Mouse (Mus musculus) neural tube, embryonic 10.5 days (tissue): ENCODE data around the gene Abca2.

Experiments used
- DNase-seq: peaks from one replicate; pipeline ENCODE4 v3.0.0-alpha.2; 2017; ENCODE audit warnings: low spot score; ENCODE audit errors: extremely low spot score

The Abca2 gene

DNA sequence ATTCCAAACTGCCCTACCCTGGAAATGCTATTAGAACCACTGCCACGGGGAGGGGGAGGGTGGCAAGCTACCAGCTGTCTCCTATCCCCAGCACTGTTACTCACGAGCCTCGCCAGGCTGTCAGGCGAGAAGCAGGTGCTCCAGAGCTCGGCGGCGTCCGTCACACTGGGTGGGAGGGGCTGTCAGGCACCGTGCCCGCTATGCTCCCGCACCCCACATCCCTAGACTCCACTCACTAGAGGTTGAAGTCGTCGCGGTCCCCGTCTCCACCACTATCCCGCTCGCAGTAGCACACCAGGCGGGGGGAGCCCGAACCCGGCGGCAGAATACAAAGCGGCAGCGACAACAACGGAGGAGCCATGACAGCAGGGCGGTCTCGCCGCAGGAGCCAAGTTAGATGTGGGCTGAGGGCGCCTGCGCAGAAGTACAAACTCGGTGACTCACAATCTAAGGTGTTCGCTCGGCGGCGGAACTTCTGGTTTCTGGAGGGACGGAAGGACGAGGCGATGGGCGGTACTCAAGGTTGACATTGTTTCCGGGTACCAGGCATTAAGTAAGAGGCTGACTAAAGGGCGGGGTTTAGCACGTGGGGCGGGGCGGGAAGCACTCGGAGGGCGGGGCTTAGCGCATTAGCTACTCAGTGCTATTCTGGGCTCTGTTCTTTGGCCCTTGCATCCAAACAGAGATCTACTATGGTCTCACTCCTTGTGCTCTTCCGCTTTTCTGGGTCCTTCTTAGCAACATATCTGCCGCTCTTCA is 32.2 kb downstream of the Abca2 start, which contains the start of gene Paxx:
Gene Paxx (minus strand): TSS at position 544 of the 759 bp plus-strand sequence.
- DNase-seq = peak; percentile 83

DNA sequence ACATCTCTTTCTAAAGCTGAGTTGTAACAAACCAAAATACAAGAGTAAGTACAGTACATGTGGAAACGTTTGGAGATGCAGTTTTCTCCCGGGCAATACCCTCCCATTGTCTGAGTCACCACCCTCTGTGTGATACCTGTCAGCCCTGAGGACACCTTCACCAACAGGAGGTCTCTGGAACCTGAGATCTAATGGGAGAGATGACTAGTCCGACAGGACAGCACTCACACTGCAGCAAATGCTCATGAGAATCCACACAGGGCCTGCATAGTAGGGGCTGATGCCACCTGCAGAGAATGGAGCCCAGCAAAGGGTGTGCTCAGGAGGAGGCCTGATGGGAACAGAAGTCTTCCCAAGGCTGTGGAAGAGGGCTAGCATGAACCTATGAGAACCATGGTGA is 32.9 kb downstream of the Abca2 start:
- DNase-seq = no peak

DNA sequence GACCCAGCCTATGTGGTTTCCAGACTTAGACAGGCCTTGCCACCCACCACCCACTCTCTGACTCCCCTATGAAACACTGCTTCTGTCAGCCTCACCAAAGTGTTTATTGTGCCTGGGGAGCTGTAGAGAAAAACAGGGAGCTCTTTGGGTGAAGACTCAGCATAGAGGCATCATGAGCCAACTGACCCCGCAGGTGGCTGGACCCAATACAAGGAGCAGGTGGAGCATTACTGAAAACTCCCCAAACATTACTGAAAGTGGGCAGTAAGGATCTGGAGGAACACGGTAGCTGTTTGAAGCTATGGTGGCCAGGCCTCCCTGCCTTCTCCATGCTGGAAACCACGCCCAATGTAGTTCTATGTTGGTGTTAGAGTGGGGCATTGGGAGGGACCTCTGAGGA is 35.1 kb downstream of the Abca2 start:
- no peak for DNase-seq

DNA sequence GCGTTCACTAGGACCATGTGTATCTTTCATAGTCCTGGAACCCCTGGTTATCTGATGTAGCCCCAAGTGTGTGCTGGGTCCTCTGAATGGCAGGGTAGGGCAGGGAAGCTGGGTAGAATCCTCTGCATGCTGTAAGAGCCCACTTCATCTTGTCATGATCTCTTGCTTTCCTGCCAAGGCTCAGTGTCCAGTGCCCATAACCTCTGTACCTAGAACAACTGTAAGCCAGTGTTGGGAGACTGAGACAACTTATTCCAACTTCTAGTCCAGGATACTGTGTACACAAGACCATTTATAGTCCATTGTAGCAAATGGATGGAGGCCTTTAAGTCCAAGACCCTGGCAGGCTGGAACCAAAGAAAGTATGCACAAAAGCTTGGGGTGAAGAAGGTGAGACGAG is 36.8 kb downstream of the Abca2 start:
- DNase-seq = no peak

DNA sequence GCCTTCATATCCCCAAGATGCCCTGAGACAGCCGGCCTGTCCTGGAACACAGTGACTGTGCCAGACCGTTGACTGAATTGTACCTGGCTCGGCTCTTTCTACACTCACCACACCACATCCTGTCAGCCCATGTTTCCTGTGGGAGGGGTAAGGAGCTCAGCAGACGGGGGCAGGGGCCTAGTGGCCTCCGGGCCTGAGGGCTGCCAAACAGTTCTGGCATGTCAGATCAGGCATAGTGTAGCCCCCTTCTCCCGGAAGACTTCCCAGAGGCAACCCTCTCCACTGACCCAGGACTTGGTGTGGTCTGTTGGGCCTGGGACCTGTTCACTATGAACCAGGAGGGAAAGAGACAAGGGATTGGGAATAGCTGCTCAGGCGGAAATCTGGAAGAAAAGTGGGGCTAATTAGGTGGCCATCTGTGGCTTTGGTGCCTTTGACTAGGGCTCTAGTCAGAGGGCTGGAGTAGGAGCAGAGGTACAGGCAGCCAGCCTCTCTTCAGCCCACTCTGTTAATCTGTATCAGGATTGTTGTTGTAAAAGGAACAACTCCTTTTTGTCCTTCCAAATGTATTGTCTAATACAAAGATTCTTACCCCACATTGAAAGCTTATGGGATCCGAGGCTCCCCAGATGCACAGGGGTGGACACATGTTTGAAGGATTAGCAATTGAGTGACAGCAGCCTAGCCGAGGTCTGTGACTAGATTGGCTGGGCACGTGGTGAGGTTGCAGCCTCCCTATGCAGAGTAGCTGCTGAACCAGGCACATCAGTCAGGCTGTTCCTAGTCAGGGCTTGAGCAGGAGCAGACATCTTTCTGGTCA is 37.5 kb downstream of the Abca2 start:
- no peak for DNase-seq

DNA sequence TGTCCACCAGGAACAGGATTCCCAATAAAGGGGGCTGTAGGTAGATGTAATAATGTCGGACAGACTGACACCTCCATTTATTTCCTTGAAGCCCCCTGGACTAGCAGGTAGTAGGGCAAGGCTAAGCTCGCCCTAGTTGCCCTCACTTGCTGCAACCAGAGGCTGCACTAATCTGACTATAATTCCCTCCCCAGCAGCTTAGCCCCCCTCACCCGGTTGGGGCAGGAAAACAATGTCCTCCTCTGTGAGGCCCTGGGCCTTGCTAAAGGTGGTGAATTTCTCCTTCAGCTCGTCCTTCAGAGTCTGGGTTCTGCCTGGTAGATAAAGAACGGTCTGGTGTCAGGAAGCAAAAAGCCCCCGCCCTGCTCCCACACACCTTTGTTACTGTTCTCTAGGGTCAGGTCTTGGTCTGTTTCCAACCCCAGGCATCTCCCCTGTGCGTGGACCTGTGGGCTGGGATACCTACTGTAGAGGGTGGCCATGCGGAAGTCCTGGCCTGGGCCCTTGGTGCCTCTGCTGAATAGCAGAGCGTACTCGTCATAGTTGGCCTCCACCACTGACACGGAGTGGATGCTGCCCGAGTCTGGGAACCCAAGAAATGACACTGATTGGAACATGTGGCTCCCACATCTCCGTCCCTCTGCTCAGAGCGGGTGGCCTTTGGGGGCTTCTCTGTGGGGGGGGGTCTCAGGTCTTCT is 39.3 kb downstream of the Abca2 start:
- no peak for DNase-seq

DNA sequence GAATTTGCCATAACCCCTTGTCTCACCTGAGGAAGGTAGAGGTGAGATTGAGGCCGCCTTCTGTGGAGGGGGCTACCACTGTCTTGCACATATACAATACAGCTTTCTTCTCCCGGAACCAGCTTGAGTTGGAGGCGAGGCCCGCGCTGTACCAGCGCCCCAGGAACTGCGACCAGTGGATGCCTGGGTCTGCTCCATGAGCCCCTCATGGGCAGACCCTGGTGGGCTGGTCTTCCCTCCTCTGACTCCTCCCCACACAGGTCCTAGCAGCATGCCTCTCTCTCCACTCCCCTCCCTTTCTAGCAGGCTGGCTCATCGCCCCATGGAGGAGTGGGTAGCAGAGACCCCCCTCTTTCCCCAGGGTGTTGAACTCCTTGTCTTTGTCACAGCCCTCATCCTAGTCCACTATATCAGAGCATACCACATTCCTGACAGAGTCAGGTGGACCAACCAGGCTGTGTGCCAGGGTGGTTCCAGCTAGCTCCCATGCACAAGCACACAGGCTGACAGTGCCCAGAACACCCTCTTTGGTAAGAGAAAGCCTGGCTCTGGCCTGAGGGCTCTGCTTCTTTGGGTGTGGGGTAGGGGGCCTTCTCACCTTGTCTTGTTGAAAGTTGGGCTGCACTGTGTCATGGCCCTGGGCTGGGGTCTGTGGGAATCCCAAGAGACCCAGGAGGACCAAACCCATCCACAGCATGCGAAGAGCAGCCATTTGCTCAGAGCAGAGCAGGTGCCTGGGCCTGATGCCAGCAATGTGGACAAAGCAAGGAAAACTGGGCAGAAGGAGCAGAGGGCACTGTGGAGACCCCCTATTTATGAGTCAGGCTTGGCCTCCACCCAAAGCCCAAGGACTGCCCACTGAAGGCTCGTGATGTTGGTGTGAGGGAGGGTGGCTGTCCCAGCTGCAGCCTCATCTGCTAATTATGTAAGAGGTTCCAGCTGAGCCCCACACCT is 40.7 kb downstream of the Abca2 start:
- no peak for DNase-seq

DNA sequence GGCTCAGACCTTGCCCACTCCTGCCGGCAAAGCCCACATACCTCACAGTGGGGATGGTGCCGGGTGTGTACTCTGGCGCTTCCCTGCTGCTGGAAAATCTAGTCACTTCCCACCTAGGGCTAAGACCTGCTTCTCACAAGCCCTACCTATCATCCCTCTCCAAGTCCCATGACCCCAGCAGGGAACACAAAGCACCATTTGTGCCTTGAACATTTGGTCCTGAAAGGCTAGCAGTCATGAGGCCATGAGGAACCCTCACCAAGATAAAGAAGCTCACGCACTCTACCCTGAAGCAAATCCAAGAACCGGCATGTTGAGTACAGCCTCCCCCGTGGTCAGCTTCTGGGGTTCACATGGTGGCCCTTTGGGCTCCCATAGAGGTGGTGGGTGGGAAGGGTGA is 41.5 kb downstream of the Abca2 start, which contains the start of gene Ptgds:
Gene Ptgds (minus strand): TSS at position 78 of the 400 bp plus-strand sequence.
- DNase-seq = no peak

DNA sequence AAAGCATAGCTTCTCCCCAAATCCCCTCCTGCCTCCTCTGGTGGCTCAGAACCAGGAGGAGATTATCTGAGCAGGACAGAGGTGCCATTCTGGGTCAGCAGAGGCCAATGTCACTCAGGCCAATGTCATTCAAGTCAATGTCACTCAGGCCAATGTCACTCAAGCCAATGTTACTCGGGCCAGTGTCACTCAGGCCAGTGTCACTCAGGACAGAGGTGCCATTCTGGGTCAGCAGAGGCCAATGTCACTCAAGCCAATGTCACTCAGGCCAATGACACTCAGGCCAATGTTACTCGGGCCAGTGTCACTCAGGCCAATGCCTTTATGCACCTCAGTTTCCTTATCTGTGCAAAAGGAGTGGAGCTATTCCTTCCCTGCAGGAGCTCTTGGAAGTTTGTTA is 44.0 kb downstream of the Abca2 start:
- no peak for DNase-seq

DNA sequence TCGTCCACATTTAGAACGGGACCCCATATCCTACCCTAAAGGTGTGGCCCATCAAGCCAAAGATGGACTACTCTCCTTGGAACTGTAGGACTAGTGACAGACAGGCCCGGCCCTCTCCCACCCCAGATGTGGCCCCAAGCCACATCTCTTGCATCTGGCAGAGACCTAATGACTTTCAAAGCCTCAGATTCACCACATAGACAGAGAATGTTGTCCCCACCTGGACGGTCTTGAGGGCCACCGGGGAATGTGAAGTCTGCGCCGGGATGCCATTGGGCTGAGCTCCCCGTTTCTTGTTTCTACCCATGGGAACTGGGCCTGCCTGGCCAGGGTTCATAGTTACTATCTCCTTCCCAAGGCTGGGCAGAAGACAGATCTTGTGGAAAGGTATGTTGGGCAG is 49.0 kb downstream of the Abca2 start:
- DNase-seq = no peak

DNA sequence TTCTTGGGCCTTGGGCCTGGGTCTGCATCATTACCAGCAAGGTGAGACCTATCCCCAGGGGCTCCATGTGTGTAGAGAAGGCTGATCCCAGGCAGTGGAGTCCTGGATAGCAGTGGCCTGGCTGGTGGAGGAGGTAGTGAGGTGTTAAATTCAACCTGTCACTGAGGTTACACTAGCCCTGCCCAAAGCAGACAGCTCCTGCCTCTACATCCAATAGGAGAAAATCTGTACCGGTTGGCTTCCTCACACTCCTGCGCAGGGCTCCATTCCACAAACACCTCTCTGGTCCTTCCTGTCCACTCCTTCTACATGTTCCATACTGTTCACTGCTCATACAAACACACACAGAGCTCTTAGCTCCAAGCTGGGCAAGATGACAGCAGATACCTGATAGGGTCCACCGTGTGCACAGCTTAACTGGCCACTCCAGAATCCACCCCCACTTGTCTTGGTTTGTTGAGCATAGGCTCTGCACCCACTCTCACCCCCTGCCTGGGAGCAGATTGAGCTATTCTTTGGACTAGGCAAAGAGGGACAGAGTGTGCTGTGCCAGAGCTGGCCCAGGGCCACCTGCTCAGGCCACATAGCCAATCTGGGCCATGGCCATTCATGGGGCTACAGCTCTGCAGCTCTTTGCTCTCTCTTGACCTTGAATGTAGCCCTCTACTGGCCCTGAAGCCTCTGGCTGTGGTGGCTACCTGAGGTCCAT is 49.6 kb downstream of the Abca2 start:
- DNase-seq = no peak

DNA sequence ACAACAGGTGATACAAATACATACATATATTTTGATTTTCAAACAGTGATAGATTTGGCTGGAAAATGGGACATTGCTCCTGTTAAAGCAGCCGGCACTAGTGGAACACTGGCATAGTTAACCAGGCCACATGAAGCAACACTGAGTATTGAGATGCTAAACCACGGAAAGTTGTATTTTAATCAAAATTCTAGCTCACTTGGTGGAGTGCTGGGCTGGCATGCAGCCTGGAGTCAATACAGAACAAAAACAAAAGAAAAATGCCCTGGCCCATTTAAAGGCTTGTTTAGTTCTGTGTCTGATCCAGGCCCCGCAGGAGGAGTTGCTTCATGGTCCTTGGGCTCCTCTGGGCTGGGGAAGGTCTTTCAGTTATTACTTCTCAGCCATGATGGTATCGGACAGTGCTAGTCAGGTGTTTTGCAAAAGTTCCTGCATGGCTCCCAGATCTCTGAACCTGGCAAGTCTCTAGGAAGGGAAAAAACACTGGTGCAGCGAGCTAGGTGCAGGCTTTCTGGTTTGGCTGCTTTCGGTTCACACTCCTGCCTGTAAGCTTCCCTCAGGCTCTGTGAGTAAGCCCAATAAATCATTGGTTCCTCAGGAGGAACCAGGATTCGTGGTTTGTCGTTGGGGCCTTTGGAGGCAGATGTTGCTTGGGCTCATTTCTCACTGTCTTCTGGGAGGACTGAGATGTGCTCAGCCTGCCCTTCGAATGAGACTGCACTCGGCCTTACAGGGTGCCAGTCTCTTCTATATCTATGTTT is 51.2 kb downstream of the Abca2 start:
- no peak for DNase-seq

DNA sequence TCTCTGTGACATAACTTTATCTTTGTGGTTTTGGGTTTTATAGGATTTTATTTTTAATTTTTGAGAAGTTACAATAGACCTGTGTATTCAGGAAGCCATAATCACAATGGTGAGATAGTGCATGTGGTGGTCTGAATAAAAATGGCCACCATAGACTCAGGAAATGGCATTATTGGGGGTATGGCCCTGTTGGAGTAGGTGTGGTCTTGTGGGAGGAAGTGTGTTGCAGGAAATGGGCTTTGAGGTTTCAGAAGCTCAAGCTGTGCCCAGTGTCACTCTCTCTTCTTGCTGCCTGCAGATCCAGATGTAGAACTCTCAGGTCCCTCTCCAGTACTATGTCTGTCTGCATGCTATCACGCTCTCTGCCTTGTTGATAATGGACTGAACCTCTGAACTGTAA is 52.0 kb downstream of the Abca2 start:
- DNase-seq = no peak

DNA sequence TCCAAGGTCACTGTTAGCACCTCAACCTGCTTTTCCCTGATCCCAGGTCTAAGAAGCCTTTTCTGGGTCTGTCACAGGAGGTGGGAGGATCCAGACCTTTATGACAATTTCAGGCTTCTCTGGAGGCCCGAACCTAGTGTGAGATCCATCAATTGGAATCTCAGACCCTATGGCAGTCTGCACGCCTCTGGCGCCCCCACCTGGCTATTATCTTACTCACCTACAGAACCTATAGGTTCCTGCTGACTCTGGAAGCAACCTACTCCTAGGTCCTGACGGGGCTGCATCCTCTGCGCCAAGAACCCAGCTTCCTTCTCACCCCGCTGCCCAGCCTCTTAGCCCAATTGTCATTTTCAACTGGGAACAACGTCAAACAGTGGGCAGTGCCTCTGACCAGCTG is 54.5 kb downstream of the Abca2 start:
- DNase-seq = peak; percentile 23

DNA sequence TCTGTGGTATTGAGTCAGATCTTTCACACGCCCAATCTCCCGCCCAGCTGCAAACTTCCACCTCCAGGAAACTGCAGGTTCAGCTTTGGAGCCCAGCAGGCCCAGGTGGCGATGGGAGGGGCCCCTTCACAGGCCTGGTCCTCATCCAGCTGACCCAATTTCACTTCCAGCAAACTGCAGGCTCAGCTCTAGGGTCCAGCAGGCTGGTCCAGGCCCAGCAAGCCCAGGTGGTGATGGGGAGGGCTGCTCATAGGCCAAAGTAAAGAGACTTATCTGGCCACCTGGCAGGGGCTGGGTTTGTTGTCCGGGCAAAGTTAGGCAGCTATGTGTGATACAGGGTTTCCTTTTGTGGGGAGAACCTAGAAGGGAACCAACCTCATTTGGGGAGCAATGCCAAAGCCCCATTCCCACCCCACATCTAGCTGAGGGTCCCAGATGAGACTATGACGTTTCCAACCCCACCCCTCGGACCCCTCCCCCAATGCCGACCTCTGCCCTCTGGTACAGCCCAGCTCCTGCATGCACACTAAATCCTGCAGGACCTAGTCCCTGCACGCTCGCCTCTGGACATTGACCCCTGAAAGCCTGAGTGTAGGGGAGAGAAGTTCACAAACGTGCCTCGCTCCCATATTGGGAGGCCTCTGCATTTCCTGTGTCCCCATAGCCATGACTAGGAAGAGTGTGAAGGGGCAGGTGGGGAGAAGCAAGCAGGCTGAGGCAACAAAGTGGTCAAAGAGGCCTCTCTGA is 56.6 kb downstream of the Abca2 start:
- DNase-seq = no peak

DNA sequence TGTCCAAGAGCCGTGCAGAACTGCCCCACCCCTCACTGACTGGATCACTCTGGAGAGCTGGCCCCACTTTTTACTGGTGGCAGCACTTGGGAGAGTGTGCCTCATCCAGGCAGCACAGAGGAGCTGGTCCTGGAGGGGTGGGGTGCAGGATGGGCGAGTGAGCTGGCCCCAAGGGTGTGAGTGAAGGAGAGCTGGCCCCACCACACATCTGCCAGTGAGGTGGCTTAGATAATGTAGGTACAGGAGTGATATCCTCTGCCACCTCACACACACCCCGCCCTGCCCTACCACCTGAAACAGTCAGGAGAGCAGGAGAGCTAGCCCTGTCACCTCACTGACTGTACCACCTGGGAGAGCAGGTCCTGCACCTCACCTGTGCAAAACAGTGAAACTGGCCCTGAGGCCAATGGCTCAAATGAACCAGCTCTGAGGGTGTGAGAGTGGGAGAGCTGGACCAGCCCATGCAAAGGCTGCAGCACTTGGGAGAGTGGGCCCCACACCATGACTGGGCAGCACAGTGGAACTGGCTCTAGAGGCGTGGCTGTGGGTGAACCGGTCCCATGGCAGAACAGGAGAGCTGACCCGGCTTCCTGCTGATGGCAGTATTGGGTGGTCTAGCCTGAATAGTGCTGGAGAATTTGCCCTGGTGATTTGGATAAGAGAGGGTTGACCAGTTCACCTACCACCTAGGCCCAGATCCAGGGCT is 59.6 kb downstream of the Abca2 start:
- no peak for DNase-seq

DNA sequence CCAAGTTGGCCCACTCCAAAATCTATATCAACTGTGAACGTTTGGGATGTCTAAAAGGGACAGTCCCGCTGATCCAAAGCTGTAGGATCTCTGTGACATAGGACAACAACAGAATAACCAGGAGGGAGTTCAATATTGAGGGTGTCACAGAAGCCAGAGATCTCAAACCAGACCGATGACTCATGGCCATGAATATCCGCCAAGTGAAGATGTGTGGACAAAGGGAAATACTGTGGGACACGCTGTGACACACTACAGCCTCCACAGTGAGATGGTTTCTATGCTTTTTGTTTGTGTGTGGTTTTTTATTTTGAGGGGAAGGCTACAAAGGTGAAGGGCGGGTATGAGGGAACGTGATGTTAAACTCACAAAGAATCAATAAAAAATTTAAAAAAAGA is 60.2 kb downstream of the Abca2 start:
- no peak for DNase-seq

DNA sequence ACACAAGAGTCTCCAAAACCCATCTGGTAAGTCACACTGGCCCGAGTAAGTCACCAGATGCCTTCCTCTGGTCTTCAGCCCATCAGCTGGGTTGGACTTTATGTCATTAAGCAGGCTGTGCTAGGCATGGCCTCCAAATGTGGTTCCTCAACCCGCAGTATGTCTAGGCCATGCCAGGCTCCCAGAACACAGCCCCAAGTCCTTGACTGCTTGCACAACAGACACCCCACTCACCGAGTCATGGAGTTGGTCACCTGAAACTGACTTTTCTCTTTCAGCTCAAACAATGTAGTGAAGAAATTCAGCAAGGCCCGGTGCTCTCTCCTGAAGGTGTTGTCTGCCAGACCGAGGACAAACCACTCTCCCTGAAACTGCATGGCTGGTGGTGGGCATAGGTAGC is 64.5 kb downstream of the Abca2 start:
- DNase-seq = no peak
